Mouse (Mus musculus): ENCODE measurements around the gene Podn.
"Not testable (repeated sequence)": the region's sequence is repeated elsewhere in the genome, so short reads cannot be mapped to it uniquely, and the experiment has no call there.

The Podn gene

DNA sequence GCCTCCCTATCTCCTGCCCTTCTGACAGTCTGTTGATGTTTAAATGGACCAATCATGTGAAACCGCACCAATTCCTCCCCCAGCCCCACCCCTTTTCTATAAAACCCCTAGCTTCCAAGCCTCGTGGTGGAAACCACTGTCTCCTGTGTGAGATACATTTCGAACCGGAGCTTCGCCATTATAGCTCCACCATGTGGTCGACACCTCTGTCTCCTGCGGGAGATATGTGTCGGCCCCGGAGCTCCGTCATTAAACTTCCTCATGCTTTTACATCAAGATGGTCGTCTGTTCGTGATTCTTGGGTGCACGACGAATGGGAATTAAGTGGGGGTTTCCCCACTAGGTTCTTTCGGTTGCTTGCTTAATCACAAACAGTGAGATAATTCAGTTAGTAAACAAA is 17.1 kb downstream of the Podn start:
- in situ Hi-C loops (cut with MboI, MseI) = not testable (repeated sequence)

DNA sequence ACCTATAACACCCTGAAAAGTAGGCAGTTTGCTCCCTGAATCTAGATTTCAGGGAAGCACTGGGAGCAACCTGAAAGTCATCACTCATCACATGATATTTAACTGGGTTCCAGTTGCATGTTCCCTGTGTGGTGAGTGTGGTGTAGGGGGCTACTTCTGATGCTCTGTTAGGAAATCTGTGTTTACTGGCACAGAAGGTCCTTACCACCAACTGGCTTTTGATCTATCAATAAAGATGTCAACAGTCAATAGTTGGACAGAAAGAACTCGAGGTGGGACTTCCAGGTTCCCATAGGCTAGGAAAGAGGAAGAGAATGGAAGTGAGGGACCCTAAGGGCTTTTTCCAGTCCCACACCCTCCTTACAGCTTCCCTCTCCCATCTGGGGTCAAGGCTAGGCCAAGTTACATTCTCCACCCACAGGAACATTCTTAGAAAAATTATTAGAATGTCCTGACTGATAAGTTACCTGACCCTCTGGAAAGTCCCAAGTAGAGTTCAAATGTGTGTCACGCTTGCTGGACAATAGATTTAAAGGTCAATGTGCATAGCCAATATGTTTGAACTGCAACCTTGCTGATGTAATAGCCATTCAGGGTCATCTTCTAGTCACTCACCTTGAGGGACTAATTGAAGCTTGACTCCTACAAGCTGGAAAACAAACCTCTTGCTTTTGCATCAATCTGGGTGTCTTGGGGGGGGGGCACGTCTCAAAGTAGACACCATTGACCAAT is 18.9 kb downstream of the Podn start:
- in situ Hi-C loops (cut with MboI, MseI) = no loop called here

DNA sequence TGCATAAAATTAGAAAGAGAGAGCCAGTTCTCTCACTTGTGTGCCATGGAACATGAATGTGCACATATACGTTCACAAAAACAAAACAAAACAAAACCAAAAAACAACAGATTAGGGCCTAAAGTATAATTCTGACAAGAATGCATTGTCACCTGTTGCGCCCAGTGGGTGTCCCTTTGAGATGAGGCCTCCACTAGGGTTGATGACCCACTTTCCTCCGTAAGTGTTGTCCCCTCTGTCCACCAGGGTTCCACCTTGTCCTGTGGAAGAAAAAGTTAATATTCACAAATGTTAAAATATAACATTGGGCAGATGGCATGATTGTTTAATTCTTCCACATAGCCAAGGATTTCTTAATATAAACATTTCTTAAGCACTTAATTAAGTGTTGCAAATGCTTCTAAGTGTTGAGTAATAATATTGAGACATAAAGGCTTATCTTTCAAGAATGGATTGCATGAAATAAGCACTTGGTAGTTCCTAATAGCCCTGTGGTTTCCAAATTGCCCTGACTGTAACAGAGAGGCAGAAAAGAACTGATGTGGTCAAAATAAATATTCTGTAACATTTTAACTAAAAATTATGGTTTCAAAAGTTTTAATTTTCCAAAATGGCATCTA is 21.9 kb downstream of the Podn start:
- in situ Hi-C loops (cut with MboI, MseI) = no loop called here

DNA sequence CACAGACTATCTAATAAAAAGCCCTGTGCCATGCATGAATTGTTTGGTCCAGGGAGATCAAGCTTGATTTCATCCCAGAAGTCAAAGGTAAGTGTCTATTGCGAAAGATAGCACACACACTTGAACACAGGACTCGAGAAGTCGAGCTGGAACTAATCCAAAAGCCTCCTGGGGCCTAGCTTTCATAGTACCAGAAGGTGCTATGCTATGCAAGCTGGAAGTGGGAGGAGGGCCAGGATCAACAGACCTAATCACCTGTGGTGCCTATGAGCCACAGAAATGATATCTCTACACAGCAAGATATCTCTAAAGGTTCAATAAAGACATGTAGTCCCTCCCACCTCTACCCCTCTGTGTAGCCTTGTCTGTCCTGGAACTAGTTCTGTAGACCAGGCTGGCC is 24.2 kb downstream of the Podn start:
- in situ Hi-C loops (cut with MboI, MseI) = no loop called here

DNA sequence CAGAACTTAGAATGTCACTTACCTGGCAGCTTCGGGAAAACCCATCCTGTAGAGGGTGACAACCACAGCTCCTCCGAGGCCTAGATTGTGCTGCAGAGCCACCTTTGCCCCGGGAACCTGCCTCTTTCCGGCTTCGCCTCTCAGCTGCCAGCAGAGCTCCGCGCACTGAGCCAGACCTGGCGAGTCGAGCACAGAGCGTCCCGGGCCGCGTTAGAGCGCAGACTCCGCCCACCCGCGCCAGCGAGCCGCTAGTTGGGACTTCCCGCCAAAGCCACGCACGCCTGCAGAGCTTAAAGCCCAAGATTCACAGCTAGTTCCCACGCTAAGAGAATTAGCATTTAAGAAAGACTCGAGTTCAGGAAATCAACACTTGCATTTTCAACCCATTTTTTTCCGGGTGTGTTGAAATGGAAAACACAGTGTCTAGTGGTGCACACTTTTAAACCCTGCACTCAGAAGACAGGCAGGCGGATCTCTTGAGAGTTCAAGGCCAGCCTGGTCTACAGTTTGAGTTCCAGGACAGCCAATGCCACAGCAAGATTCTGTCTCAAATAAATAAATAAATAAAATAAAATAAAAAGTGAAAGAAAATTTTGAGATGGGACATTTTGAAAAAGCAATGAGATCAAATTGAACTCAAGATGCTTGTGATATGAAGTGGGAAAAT is 24.9 kb downstream of the Podn start:
- in situ Hi-C loops (cut with MboI, MseI) = no loop called here

DNA sequence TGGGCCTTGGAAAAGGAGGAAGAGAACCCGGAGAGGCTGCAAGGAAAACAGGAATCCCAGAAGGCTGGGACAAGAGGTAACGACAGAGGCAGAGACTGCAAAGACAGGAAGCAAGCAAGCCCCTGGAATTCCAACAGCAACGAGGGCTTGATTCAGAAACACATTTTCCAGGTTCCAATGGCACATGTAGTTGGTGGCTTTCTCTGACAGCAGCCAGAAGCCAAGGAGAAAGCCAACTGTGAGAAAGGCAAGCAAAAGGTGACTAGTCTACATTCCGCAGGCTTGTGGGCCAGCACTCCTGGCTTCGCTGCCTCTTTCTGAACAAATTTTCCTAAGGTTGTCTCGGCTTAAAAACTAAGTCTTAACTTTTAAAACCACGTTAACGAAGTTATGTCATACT is 25.5 kb downstream of the Podn start:
- in situ Hi-C loops (cut with MboI, MseI) = no loop called here

DNA sequence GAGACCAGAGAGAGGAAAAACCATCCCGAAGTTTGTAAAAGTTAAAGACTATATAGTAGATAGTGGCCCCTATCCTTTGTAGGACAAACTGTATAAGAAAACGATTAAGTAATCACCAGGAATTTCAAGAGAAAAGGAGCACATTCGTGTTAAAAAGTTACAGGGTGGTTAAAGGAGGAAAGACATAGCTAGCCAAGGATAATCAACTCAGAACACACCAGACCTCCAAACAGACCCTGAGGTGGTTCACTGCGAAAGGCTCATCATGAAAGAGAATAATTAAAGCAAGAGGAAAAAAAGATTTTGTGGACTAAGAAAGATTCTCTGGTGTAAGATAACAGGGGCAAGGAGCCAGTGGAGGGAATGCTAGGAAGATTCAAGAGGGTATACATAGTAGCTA is 26.0 kb downstream of the Podn start:
- in situ Hi-C loops (cut with MboI, MseI) = no loop called here

DNA sequence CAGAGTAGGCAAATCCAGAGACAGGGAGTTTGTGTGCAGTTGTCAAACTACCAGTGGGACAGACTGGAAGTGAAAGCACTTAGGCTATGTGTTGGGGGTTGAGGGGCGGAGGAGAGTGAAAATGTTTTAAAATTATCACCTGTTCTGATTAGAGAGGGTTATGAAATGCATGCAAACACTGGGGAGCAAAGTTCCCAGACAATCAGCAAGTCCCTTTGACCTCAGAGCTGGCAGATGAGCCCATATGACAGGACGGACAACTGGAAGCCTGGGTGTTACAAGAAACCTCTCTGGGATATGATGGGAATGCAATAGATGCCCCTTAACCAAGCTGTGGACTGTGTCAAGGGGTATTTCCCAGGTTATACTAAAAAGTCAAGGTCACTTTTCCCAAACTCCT is 28.2 kb downstream of the Podn start:
- in situ Hi-C loops (cut with MboI, MseI) = no loop called here

DNA sequence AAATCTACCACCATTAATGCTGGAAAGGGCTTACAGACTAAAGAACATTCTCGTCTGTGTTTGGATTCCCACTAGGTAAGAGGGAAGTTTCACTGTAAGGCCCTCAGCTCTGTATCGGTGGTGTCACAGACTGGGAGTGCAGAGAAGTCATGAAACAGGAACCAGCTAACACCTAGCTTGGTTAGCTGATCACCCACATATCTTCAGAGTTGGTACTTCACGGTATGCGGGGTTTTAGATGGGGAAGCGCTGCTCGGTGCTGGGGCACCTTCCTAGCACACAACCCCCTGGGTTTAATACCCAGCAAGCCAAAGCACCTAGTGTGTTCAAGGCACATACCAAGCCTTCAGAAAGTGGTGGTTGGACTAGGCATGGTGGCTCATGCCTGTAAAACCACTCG is 29.0 kb downstream of the Podn start:
- in situ Hi-C loops (cut with MboI, MseI) = no loop called here

DNA sequence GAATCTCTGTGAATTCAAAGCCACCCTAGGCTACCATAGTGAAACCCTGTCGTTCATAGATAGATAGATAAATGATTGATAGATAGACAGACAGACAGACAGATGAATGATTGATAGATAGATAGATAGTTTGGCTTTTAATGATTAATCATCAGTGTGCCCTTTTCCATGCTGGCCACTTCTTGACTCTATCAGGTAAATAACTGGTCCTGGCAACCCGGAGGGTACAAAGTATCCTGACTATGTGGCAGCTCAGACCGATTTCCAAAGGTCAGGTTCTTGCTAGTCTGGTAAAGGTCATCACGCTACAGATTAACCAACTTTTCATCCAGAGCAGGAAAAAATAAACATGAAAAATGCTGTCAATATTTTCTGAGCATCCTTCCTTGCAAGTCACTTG is 29.7 kb downstream of the Podn start:
- in situ Hi-C loops (cut with MboI, MseI) = no loop called here

DNA sequence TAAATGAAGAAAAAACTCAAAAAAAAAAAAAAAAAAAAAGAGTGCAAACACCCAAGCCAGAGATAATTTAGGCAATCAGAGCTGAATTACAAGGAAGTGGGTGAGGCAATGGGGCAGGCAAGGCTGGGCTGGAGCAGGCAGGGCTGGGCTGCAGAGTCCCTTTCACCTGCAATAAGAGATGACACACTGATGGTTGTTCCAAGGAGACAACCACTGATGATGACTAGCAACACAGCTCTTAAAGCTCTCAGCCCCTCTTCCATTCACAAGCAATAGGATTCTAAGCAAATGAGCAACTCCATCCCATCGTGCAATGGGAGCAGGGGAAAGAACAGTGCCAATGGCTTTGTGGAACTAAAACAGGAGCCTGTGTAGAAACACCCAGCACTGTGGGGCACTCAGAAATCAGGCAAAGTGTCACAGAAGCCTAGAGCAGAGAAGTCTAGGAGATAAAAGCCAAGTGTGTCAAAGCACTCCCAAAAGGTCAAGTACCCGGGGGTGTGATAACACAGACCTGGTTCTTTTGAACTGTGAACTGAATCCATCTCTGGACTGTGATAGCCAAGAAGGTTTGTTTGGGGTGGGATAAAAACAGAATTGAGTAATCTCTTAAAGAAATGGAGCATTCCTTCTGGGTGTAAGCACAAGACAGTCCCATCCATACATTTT is 30.9 kb downstream of the Podn start:
- in situ Hi-C loops (cut with MboI, MseI) = no loop called here

DNA sequence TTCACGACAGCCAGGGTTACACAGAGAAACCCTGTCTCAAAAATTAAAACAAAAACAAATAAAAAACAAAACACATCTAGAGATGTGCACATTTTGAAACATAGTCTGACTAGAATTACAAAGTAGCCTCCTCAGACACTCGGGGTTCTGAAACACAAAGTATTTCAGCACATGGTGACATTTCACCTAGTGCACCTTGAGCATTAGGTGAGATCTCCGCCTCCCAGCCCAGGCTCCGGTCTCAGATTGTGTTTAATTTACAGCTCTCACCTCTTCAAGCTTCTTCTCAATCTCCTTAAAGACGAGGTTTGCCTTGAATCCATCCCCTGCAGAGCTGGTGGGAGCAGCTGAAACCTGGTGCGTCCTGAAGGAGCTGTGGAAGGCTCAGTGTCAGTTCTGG is 32.6 kb downstream of the Podn start:
- in situ Hi-C loops (cut with MboI, MseI) = no loop called here

DNA sequence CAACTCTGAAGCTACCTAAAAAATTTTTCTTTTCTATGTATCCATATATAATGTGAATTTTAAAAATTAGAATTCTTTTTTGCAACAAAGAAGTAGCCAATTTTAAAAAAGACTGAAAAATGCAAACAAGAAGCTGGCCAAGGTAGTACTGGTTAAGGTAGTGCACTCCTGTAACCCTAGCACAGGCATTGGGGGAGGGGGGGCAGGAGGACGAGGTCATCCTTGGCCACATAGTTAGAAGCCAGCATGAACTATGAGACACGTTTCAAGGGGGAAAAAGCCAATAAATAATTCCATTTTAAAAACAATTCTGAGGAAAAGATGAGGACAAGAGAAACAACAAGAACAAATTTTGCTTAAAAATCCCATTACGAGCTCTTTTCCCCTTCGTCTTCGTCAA is 33.7 kb downstream of the Podn start:
- in situ Hi-C loops (cut with MboI, MseI) = no loop called here

DNA sequence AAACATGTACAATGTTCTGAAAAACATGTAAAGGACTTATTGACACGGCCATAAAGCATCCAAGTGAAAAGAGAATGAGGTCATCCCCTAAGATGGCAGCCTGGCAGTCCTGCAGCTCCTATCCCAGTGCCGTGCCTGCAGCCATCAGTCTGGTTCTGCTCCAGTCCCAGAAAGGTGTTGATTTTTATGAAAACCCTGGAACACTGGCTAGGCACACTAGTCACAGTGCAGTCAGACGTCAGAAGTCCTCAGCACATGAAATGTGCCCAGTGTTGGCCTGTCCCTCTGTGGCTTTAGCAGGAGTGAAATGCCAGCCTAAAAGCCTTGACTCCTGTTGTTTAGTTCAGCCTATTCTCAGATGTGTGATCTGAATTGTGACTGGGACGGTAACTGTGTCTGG is 35.5 kb downstream of the Podn start:
- in situ Hi-C loops (cut with MboI, MseI) = no loop called here

DNA sequence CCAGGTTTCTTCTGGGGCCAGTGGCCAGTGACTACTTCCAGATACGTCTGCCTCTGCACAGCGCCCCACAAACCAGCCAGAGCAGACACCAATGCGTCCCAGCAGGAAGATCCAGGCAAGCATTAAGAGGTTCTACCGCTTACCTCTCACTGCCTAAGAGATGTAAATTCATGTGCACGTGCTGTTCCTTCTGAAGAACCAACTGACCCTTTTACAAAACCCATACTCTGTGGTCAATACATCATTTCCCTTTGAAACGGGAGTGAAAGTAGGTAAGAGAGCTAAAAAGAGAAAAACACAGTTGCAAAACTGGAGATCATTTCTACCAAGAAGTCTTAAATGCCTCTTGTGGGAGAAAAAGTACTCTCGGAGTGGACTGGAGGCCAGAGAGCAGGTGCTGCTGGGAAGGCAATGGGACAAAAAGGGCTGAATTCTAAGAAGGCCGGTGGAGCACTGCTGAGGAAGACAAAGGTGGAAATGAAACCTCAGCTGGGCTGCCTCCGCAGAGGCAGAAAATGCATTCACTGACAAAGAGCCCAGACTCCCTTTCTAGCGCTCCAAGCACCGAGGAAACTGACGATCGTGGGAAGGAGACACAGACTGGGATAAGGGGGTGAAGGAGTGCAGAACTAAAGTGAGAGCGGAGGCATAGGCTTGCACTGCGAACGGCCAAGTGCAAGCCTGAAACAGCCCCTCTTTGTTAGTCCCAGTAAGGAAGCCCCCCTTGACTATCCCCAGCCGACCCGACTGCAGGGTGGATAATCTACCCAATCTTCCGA is 36.5 kb downstream of the Podn start:
- in situ Hi-C loops (cut with MboI, MseI) = no loop called here

DNA sequence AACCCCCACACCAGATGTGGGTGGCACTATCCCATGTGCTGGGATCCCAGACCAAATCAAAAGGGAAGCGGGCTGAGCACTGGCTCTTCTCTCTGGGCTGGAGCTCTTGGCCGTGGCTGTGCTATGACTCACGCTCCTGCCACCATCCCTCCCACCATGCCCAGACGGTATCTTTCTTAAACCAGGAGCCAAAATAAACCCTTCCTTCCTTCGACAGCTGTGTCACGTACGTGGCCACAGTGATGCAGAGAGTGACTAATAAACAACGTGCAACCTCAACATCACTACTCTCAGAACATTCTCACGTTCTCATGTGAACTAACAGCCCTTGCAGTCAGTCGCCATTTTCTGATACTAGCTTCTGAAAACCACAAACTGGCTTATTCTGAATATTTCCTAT is 38.1 kb downstream of the Podn start:
- in situ Hi-C loops (cut with MboI, MseI) = no loop called here

DNA sequence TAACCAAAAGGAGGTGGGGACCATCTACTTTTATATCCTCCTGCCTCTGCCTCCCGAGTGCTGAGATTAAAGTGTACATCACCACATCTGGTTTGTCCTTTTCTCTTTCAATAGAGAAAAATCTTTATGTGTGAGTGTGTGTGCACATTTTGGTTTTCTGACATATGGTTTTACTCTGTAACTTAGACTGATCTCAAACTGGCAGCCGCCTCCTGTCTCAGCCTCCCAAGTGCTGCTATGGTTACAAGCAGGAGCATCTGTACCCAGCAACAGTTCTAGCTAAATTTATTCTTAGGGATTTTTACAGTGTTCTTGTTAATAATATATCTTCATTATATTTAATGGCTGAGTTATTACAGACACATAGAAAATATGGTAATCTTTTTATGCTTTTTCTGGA is 39.0 kb downstream of the Podn start:
- in situ Hi-C loops (cut with MboI, MseI) = no loop called here

DNA sequence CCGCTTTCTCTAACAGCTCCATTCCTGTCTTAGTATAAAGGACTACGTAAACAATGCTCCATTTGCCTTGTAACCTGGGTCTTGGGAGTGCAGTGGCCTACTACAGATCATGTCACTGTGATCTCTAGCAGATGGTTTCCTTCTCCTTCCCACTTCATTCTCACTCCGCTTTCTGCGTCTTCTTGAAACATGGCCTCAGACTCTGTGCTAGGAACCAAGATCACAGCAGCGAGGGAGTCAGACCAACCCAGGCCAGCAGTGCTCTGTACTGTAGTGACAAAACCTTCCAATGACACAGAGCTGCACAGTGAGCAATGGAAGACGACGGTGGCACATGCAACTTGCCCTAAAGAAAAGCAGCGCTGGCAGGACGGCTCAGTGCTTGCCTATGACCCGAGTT is 40.4 kb downstream of the Podn start:
- in situ Hi-C loops (cut with MboI, MseI) = no loop called here

DNA sequence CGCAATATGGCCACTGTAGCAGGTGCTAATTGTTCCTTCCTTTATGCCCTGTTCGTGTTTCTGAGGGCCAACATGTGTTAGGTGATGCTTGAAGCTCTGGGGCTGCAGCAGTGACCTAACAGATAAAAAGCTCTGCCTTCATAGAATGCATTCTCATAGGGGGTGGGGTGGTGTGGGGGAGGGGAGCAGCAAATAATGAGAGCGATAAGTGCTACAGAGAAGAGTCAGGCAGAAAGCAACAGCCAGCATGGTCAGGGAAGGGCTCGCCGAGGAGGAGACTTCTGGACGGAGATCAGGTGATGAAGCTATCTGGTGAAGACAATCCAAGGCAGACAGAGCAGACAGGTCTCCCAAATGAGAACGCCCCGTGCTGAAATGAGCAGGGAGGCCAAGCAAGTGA is 43.6 kb downstream of the Podn start:
- in situ Hi-C loops (cut with MboI, MseI) = no loop called here

DNA sequence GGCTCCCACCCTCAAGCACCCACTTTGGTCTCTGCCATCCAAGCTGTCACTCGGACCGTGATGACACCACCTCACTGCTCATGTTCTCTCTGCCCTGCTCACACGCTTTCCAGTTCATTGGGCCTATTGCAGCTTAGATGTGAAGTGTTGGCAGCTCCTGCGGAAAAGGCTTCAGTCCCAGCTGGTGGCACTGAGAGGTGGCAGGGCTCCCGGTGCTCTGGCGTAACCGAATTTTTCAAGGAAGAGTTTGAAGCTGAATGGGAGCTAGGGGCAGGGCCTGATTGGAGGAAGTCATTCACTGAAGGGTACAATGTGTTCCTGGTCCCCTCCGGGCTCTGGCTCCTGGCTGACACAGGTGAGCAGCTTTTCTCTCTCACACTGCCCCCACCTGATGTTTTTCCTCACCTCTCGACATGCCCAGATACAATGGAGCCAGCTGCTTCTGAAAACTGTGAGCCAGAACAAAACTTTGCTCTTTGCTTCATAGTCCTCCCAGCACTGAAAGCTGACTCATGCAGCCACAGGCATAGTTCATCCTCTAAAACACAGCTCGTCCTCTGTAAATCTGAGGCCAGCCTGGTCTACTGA is 44.5 kb downstream of the Podn start:
- in situ Hi-C loops (cut with MboI, MseI) = no loop called here

DNA sequence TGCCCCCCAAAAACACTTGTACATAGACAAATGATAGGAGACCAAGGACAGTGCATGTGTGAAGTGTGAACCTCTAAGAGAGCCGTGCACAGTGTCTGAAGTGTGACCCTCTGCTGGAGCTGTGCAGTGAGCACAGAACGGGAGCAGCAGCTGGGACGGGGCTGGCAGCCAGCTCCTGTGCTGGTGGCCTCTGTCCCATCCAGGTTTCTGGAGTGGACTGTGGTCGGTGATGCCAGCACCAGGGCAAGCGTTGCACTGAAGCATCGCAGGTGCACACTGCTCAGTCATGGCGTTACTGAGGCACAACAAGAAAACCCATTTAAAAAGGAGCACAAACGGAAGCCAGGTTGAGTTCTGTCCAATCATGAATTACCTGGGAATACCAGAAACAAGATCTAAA is 50.1 kb downstream of the Podn start:
- in situ Hi-C loops (cut with MboI, MseI) = no loop called here

All from T-helper 17 cell (primary cell).